Mouse (Mus musculus) c-Kit-positive CD71-negative TER-119-negative erythroid progenitor cells, embryonic 14.5 days (primary cell): ENCODE measurements around the gene Gamt.
"Not testable (repeated sequence)": the region's sequence is repeated elsewhere in the genome, so short reads cannot be mapped to it uniquely, and the experiment has no call there.

Source experiments
- DNase-seq: peaks from one replicate; pipeline ENCODE4 v3.0.0-alpha.2; 2013; ENCODE audit warnings: low read depth

Gamt gene

DNA sequence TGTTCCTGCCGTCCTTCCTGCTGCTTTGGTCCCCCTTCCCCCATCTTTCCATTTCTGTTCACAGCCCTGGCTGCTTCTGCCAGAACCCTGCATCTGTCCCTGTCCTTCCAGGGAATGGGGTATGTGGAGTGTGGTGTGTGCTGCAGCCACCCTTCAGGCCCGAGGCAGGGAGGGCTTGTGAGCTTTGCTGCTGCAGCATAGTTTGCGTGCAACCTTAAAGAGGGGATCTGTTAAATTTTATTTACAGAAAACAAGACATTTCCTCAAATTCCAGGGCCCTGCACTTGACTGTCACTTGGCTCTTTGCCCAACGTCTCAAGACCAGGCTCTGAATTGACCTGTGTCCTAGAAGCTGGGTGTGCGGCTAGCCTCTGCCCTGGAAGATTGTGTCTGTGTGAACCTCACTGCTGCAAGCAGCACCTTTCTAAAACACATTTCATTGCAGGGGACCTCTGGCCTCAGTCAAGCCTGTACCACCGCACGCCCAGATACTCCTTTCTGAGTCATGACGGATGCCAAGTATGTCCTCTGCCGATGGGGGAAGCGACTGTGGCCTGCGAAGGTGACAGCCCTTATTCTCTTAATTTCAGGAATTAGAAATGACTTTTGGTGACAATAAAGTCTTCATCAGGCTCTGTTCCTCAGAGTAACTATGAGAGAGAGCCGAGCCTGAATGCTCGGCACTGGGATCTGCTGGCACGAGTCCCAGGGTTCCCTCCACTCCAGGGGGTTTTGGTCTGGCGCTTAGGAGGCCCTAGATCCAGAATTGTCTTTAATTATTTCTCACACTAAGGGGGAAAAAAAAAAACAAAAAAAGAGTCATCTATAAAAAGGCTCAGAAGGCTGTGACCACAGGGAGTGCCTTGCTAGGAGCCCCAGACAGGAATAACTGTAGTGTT lies 32.7 kb downstream of the Gamt start:
- no peak for DNase-seq

DNA sequence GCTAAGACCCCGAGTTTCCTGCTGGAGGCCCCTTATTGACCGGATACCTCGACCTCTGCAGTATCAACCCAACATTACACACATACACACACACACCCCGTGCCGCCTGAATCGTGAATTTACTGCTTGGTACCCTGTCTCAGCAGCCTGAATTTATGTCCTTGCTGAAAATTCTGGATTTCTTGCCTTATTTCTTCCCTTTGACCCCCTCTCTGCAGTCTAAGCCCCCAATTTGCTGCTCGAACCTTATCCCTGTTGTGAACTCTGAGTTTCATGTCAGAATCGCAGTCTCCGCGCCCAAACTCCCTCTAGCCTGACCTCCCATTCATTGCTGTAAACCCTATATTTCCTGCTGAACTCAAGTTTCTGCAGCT lies 33.7 kb downstream of the Gamt start:
- DNase-seq = no peak

DNA sequence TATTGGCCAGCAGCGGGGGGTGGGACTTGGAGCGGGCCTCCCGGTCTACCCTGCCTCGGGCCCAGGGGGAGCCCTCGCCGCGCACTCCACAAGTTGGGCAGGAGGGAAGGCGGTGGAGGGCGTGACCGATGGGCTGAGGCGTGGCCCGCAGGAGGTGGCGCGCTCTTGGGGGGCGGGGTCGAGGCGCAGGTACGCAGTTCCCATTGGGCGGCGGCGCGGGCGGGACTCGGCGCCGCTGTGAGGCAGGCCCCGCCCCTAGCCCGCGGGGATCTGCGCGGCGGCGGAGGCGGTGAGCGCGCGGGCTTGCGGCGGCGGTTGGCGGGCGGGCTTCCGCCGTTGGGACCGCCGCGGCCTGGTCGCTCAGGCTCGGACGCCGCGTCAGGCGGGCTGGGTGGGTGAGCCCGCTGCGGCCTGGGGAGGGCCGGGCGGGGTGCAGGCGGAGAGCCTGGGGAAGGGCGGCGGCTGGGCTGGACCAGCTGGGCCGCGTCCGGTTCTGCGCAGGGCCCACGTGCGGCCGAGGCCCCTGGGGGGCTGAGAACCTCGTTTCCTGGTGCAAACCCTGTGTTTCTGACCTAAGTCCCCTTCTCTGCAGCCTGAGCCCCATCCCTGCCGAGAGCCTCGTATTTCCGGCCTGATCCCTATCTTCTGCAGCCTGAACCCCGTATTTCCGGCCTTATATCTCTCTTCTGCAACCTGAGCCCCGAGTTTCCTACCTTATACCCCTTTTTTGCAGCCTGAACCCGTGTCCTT lies 34.2 kb downstream of the Gamt start, which contains the start of gene Mum1:
Gene Mum1, plus strand, starts transcription at position 19 of the 750 bp plus-strand sequence.
- peak; percentile 97 for DNase-seq

DNA sequence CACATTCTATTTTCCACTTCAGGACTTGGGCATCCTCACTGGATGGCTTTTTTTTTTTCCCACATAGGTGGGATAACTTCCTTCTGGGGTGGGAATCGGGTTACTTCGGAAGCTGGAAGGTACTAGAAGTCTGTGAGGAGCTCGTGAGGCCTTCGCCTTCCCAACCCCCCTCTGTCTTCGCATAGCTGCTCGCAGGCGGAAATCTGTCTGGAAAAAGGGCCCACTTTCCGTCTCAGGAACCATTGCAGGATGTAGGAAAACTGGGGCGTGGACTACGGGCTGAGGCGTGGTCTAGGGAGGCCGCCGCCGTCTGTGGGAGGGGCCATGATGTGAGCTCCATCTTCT lies 34.8 kb downstream of the Gamt start:
- DNase-seq = no peak

DNA sequence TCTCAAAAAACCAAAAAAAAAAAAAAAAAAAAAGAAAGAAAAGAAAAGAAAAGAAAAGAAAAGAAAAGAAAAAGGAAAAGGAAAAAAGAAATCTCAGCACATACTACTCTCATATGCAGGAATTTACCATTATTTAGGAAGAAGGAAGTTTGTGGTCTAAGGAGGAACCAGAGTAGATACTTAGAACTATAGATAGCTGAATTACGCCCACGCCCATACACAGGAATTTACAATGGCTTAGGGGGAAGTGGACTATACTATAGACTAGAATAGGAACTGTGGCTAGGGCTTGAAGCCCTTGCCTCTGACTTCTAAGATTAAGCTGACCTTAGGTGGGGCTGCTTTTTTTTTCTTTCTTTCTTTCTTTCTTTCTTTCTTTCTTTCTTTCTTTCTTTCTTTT lies 37.7 kb downstream of the Gamt start:
- not testable (repeated sequence) for DNase-seq

DNA sequence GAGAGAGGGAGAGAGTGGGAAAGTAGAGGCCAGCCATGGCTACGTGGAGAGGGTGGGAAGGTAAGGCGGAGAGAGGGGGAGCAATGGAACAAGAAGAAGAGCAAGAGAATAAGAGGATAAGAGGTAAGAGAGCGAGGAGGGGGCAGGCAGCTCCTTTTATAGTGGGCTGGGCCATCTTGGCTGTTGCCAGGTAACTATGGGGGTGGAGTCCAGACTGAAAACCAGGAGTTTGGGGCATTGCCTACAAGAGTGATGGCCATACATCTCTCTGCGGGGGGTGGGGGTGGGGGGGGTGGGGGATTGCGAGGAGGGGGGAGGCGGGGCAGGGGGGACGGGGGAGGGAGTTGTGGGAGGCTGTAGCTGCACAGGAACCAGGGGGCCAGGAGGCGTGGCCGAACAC lies 40.1 kb downstream of the Gamt start:
- DNase-seq = no peak

DNA sequence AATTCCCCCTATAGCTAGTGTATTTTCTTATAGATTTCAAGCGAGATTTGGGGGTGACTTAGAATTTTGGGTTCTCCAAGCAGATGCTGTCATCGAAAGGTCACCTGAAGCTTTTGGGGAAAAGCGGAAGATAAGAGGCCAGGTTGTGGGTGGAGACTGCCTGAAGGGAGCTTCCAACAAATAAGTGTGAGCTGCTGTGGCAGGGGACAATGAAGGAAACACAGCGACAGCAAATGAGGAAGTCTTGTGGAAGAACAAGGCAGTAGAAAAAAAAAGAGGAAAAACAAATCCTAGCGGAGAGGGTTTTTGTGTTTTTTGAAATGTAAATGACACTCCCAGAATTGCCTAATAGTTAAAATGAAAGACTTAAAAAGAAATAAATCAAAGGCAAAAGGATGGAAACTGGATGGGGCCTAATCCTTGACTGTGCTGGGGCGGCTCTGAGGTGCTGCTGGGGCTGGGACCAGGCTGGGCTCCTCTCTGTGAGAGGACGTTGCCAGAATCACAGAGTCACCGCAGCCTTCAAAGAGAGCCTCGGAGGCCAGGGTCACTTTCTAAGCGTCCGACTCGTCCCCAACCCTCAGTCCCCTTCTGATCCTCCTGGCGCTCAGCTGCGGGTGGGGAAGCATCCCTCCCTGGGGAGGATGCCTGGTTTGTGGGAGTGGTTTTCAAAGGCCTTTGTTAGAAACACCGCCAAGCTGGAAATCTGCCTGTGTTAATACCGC lies 45.6 kb downstream of the Gamt start:
- no peak for DNase-seq

DNA sequence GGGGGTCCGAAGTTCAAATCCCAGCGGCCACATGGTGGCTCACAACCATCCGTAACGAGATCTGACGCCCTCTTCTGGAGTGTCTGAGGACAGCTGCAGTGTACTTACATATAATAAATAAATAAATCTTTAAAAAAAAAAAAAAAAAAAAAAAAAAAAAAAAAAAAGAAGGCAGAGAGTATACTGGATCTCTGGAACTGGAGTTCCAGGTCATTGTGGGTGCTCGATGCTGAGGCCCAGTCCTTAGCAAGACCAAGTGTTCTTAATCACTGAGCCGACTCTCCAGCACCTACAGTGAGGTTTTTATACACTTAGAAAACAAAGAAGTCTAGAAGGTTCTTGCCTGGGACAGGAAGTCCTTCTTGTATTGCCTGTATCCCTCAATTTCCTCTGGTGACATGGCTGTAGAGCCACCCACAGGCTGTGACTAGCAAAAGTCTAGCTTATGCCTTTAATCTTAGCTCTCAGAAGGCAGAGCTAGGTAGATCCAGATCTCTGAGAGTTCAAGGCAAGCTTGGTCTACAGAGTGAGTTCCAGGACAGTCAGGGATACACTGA lies 49.2 kb downstream of the Gamt start:
- DNase-seq = not testable (repeated sequence)

DNA sequence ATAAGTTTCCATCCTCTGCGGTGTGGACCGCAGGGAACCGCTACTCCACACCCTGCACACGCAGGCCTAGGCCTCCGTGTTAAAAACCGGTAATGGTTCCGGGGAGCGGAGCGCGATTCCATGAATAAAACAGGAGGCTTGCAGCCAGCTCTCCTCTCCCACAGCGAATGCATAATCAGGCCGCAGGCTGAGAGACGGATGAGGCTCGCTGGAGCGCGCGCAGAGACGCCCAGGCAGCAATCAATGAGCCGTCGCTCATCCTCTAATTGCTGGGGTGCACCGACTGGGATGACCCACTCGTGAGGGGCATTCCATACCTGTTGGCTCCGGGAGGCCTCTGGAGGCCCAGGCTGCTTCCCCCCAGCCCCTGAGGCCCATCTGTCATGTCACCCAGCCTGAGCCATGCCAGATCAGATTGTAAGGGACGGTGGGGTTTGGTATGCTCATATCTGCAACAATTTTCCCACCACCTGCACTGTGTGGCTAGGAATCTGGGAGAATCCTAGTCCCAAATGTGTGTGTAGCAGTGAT lies 51.9 kb downstream of the Gamt start:
- DNase-seq = no peak

DNA sequence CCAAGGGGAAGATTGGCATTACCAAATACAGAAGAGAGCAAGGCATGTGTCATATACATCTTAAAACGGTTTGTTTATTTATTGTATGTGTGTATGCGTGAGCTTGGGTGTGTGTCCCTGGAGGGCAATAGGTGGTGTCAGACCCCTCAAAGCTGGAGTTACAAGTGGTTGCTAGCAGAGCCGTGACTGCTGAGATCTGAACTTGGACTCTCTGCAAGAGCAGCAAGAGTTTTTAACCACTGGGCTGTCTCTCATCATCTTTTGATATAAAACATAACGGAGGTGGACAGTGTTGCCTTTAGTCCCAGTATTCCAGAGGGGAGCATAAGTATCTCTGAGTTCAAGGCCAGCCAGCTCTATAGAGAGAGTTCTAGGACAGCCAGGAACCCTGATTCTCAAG lies 52.6 kb downstream of the Gamt start:
- DNase-seq = no peak
